Mouse (Mus musculus): ENCODE results near the gene Ccdc162. TPM values are rescaled to one million over a fixed set of nuclear protein-coding genes. Genes with fewer than 3 reads are reported as not detected.

The Ccdc162 gene
- total RNA-seq, 2 experiments from 2014 or later: 1.6 to 2.3 TPM

- no peak for DNase-seq (ENCODE audit: low spot score in 2 of 2)
Measured at GRCm38 (mm10) chr10:41543439-41543838, 173.0 kb downstream of the Ccdc162 start.

- DNase-seq (ENCODE audit: low spot score in 2 of 2): no peak
Measured at GRCm38 (mm10) chr10:41542057-41542456, 174.4 kb downstream of the Ccdc162 start.

- no peak for DNase-seq (ENCODE audit: low spot score in 2 of 2)
Measured at GRCm38 (mm10) chr10:41538986-41539385, 177.4 kb downstream of the Ccdc162 start.

- no peak for DNase-seq (ENCODE audit: low spot score in 2 of 2)
Measured at GRCm38 (mm10) chr10:41537983-41538330, 178.5 kb downstream of the Ccdc162 start.

GRCm38 (mm10) chr10:41537226-41537982 is 179.0 kb downstream of the Ccdc162 start:
- DNase-seq (ENCODE audit: low spot score in 2 of 2): no peak

GRCm38 (mm10) chr10:41536714-41537113 is 179.7 kb downstream of the Ccdc162 start:
- no peak for DNase-seq (ENCODE audit: low spot score in 2 of 2)

GRCm38 (mm10) chr10:41535991-41536390 is 180.4 kb downstream of the Ccdc162 start:
- DNase-seq (ENCODE audit: low spot score in 2 of 2): no peak

- DNase-seq (ENCODE audit: low spot score in 2 of 2): no peak
Measured at GRCm38 (mm10) chr10:41529972-41530371, 186.5 kb downstream of the Ccdc162 start.

GRCm38 (mm10) chr10:41525696-41526095 is 190.7 kb downstream of the Ccdc162 start:
- no peak for DNase-seq (ENCODE audit: low spot score in 2 of 2)

- no peak for DNase-seq (ENCODE audit: low spot score in 2 of 2)
Measured at GRCm38 (mm10) chr10:41523386-41523785, 193.0 kb downstream of the Ccdc162 start.

GRCm38 (mm10) chr10:41520410-41520673 is 196.1 kb downstream of the Ccdc162 start:
- no peak for DNase-seq (ENCODE audit: low spot score in 2 of 2)

- peak in 1 of 2 experiments; percentile 48 for DNase-seq (ENCODE audit: low spot score in 2 of 2)
Measured at GRCm38 (mm10) chr10:41519640-41520409, 196.6 kb downstream of the Ccdc162 start.

GRCm38 (mm10) chr10:41518981-41519618 is 197.3 kb downstream of the Ccdc162 start, which contains the start of gene Cd164:
Gene Cd164, plus strand, starts transcription at chr10:41519414.
- DNase-seq (ENCODE audit: low spot score in 2 of 2): peak; percentile 91 to 93

GRCm38 (mm10) chr10:41518508-41518980 is 197.9 kb downstream of the Ccdc162 start:
- peak; percentile 66 to 73 for DNase-seq (ENCODE audit: low spot score in 2 of 2)

- no peak for DNase-seq (ENCODE audit: low spot score in 2 of 2)
Measured at GRCm38 (mm10) chr10:41514921-41515320, 201.5 kb downstream of the Ccdc162 start.

- DNase-seq (ENCODE audit: low spot score in 2 of 2): no peak
Measured at GRCm38 (mm10) chr10:41514301-41514700, 202.1 kb downstream of the Ccdc162 start.

- no peak for DNase-seq (ENCODE audit: low spot score in 2 of 2)
Measured at GRCm38 (mm10) chr10:41509160-41509559, 207.3 kb downstream of the Ccdc162 start.

- DNase-seq (ENCODE audit: low spot score in 2 of 2): peak; percentile 64 to 78
Measured at GRCm38 (mm10) chr10:41505446-41505845, 211.0 kb downstream of the Ccdc162 start.

- no peak for DNase-seq (ENCODE audit: low spot score in 2 of 2)
Measured at GRCm38 (mm10) chr10:41504996-41505395, 211.4 kb downstream of the Ccdc162 start.

GRCm38 (mm10) chr10:41500941-41501340 is 215.5 kb downstream of the Ccdc162 start:
- no peak for DNase-seq (ENCODE audit: low spot score in 2 of 2)

GRCm38 (mm10) chr10:41491111-41491510 is 225.3 kb downstream of the Ccdc162 start:
- DNase-seq (ENCODE audit: low spot score in 2 of 2): no peak

GRCm38 (mm10) chr10:41490518-41490873 is 225.9 kb downstream of the Ccdc162 start:
- no peak for DNase-seq (ENCODE audit: low spot score in 2 of 2)
